Mouse (Mus musculus) stomach, embryonic 16.5 days (tissue): ENCODE data around the gene Traf3ip2. TPM values are rescaled to one million over a fixed set of nuclear protein-coding genes. Genes with fewer than 3 reads are reported as not detected.

Source experiments
- ATAC-seq: fragments of 200-750 bp; cut with Nextera tagmentation; 2 replicates; pipeline ENCODE4 v1.8.0; 2017; ENCODE audit warnings: moderate number of reproducible peaks, moderate TSS enrichment; ENCODE audit not compliant: insufficient read depth, low FRiP score
- H3K27ac ChIP-seq: fragments of 300-500 bp; sonication (generic); 2 replicates; pipeline ENCODE4 v1.5.1; 2014; ENCODE audit warnings: low read length
- H3K27me3 ChIP-seq: fragments of 300-500 bp; sonication (generic); 2 replicates; pipeline ENCODE4 v1.6.1; 2014; ENCODE audit warnings: low read length, control low read depth, mixed read lengths; ENCODE audit not compliant: control insufficient read depth, insufficient read depth
- H3K36me3 ChIP-seq: fragments of 300-500 bp; sonication (generic); 2 replicates; pipeline ENCODE4 v1.6.1; 2014; ENCODE audit warnings: low read length; ENCODE audit not compliant: control insufficient read depth, insufficient read depth
- H3K4me1 ChIP-seq: fragments of 300-500 bp; sonication (generic); 2 replicates; pipeline ENCODE4 v1.6.1; 2014; ENCODE audit warnings: low read length, control low read depth, mixed read lengths; ENCODE audit not compliant: control insufficient read depth, insufficient read depth
- H3K4me2 ChIP-seq: fragments of 300-500 bp; sonication (generic); 2 replicates; pipeline ENCODE4 v1.6.1; 2014; ENCODE audit warnings: low read depth, low read length, mixed read lengths
- H3K4me3 ChIP-seq: fragments of 300-500 bp; sonication (generic); replicated peaks from 2 replicates; pipeline ENCODE4 v1.5.1; 2014; ENCODE audit warnings: mild to moderate bottlenecking, low read length
- H3K9ac ChIP-seq: fragments of 300-500 bp; sonication (generic); 2 replicates; pipeline ENCODE4 v1.6.1; 2014; ENCODE audit warnings: low read length
- H3K9me3 ChIP-seq: fragments of 300-500 bp; sonication (generic); replicated peaks from 2 replicates; pipeline ENCODE4 v1.6.1; 2016; ENCODE audit warnings: low read length, control low read depth; ENCODE audit not compliant: control insufficient read depth
- WGBS: fragments of 180-500 bp; shearing (Covaris S2); extraction: QIAGEN DNeasy Blood & Tissue Kit; methylation state at CpG from one replicate; pipeline ENCODE4 v1.1.7; 2014; 5-methylcytosine and 5-hydroxymethylcytosine counted together
- polyA plus RNA-seq: library from polyadenylated mRNA; unstranded; fragments of >200 nt; fragmentation: Nextera tagmentation; extraction: Ambion mirVana; gene quantifications from 2 replicates; pipeline ENCODE4 v1.2.1, GENCODE M21; 2015

Traf3ip2 gene
- polyA plus RNA-seq, 1 experiment from 2014 or later: 32.1 TPM

DNA sequence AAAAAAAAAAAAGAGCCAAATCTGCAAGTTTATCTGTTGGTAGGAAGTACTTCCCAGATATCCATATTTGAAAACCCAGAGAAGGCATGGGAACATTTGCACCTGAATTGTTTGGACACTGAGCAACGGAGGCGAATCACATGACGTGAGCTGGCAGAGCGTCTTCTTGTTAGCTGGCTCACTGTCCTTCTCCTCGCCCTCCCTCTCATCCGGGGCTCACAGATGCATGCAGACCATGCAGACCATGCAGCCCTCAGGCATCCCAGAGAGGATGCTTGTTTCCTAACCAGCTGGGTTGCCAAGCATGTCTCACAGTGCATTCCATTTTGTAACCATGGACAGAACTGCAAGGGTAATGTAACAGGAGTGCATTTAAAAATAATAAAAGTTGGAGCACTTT lies 11.1 kb downstream of the Traf3ip2 start:
- peaks cover 44% of the 10 kb centered on the region for H3K4me1 ChIP-seq
- no peak overlapping the region for H3K4me2 ChIP-seq
- H3K36me3 ChIP-seq: peaks cover 11% of the 10 kb centered on the region; the same call in 1 of the 2 replicates
- H3K9ac ChIP-seq: no peak overlapping the region
- no peaks in the 10 kb centered on the region for H3K27me3 ChIP-seq
- H3K27ac ChIP-seq: peak overlapping the region; percentile 87
- no peaks in the 10 kb centered on the region for H3K9me3 ChIP-seq
- 65% methylated on average over 6 of the region's 6 CpGs for WGBS
- no peak overlapping the region for H3K4me3 ChIP-seq
- ATAC-seq: no peak

DNA sequence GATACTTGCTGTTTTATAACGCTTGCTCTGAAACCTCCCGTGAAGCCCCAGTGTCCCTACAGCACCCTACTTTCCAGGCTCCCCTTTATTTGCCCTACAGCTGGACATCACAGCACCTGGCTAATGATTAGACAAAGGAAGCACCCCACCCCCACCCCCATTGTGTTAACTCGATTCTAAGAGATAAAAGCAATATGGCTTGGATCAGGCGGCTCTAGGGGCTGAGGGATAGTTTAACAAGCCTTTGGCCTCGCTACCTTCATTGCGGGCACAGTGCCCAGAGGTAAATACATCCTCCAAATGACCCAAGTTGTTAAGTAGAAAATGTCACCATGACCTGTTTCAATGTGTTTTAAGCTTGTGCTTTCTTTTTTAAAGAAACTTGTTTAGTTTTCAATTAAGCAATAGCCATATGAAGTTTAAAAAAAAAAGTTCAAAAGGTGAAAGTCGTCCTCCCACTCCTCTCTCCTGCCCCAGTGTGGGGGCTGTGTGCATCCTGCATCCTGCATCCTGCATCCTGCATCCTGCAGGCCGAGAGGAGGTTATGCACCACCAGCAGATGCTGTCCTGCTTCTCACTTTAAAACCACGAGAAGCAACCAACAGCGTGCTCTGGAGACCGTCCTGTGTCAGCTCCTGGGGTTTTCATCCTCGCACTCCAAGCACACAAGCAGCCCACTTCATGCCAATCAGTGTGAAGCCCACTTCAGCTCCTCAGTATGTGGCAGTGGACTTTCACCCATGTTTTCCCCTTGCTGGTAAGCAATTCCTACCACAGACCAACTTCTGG lies 12.3 kb downstream of the Traf3ip2 start:
- peak; percentile 61; the same call in 1 of the 2 replicates for ATAC-seq
- Histone ChIP-seq H3K4me2 (0 out of 2 replicates have a peak overlapping the region, but pooled peaks have one; percentile 28), H3K9me3 (no peaks in the 10 kb centered on the region)

DNA sequence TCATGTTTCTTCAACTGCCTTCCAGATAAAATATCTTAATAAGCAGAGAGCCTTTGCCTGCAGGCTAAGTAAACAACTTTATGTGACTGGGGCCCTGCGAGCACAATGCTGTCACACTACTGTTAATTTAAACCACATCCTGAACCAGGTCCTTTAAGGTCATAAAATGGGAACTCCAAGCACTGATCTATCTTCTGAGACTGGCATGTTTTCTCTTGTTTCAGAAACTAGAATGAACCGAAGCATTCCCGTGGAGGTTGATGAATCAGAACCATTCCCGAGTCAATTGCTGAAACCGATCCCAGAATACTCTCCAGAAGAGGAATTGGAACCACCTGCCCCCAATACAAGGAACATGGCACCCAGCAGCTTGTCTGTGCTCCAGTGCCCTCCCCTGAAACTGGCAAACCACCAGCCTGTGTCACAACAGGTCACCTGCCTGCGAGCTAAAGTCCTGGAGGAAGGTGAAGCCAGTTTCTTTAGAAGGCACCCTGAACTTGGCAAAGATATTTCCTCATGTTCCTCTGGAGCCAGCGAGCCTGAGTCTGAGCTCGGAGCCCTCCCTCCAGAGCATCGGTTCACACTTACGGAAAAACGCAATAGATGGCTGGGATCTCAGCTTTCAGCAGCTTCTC lies 13.0 kb downstream of the Traf3ip2 start:
- 0 out of 2 replicates have a peak overlapping the region, but pooled peaks have one; percentile 28 for H3K4me2 ChIP-seq

More for the DNA sequence above, 12.3 kb downstream of the Traf3ip2 start:
- Histone ChIP-seq H3K9ac (0 out of 2 replicates have a peak overlapping the region, but pooled peaks have one; percentile 44), H3K27me3 (no peaks in the 10 kb centered on the region), H3K4me1 (peaks cover 52% of the 10 kb centered on the region), H3K4me3 (no peak overlapping the region), H3K27ac (peak overlapping the region; percentile 87), H3K36me3 (peaks cover 11% of the 10 kb centered on the region; the same call in 1 of the 2 replicates)
- 30% methylated on average over 12 of the region's 12 CpGs for WGBS

DNA sequence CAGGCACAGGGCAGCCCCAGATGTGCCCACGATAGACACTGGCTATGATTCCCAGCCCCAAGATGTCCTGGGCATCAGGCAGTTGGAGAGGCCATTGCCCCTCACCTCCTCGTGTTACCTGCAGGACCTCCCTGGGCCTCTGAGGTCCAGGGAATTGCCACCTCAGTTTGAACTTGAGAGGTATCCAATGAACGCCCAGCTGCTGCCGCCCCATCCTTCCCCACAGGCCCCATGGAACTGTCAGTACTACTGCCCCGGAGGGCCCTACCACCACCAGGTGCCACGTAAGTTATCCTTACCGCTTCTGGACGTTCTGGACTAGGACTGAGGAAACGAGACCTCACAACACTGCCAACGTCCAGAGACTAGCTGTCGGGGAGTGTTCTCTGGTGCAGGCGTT lies 13.6 kb downstream of the Traf3ip2 start:
- peaks cover 11% of the 10 kb centered on the region; the same call in 1 of the 2 replicates for H3K36me3 ChIP-seq
- H3K27me3 ChIP-seq: no peaks in the 10 kb centered on the region
- ATAC-seq: no peak
- H3K27ac ChIP-seq: no peak overlapping the region; the same call in 1 of the 2 replicates
- H3K4me2 ChIP-seq: no peak overlapping the region
- H3K9me3 ChIP-seq: no peaks in the 10 kb centered on the region
- H3K4me1 ChIP-seq: peaks cover 63% of the 10 kb centered on the region
- no peak overlapping the region for H3K9ac ChIP-seq
- 83% methylated on average over 12 of the region's 12 CpGs for whole genome bisulfite sequencing
- no peak overlapping the region for H3K4me3 ChIP-seq

More for the DNA sequence above, 13.0 kb downstream of the Traf3ip2 start:
- Histone ChIP-seq H3K36me3 (peaks cover 11% of the 10 kb centered on the region; the same call in 1 of the 2 replicates), H3K4me1 (peaks cover 57% of the 10 kb centered on the region), H3K4me3 (no peak overlapping the region), H3K9ac (0 out of 2 replicates have a peak overlapping the region, but pooled peaks have one; percentile 44), H3K9me3 (no peaks in the 10 kb centered on the region), H3K27ac (peak overlapping the region; percentile 87), H3K27me3 (no peaks in the 10 kb centered on the region)
- WGBS: 52% methylated on average over 11 of the region's 11 CpGs
- no peak for ATAC-seq

DNA sequence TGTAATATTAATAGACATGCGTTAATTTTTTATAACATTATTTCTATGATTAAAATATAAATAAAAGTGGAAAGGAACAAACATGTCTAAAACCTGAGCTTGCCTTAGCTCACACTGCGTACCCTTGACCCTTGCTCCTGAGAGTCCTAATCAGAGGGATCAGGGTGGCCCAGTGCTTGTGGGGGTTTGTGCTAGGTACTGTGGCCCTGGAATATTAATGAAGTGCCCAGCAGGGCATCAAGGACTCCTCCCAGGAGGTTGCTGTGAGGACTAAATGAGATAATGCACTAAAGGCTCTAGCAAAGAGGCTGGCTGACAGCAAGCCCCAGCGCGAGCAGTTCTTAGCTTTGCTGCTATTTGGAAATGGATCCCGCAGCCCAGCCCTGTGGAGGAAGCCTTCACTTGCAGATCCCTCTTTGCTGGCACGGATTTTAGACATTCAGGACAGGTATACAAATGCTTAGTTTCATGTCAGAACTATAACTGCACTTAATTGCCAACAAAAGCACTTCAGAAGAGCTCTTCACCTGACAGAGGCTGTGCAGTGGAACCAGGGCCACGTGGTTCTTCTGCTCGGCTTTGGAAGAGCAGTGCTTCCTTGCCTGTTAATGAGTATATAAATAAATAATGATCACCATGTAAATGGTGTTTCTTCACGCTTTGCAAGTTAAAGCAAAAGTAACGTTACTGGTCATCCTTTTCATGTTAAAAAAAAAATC lies 16.2 kb downstream of the Traf3ip2 start:
- 43% methylated on average over 10 of the region's 10 CpGs for WGBS
- Histone ChIP-seq H3K4me2 (no peak overlapping the region), H3K36me3 (peaks cover 11% of the 10 kb centered on the region; the same call in 1 of the 2 replicates), H3K4me1 (peaks cover 64% of the 10 kb centered on the region), H3K9ac (peak overlapping the region; percentile 54), H3K27ac (peak overlapping the region; percentile 94), H3K27me3 (no peaks in the 10 kb centered on the region), H3K4me3 (no peak overlapping the region), H3K9me3 (no peaks in the 10 kb centered on the region)
- ATAC-seq: no peak

DNA sequence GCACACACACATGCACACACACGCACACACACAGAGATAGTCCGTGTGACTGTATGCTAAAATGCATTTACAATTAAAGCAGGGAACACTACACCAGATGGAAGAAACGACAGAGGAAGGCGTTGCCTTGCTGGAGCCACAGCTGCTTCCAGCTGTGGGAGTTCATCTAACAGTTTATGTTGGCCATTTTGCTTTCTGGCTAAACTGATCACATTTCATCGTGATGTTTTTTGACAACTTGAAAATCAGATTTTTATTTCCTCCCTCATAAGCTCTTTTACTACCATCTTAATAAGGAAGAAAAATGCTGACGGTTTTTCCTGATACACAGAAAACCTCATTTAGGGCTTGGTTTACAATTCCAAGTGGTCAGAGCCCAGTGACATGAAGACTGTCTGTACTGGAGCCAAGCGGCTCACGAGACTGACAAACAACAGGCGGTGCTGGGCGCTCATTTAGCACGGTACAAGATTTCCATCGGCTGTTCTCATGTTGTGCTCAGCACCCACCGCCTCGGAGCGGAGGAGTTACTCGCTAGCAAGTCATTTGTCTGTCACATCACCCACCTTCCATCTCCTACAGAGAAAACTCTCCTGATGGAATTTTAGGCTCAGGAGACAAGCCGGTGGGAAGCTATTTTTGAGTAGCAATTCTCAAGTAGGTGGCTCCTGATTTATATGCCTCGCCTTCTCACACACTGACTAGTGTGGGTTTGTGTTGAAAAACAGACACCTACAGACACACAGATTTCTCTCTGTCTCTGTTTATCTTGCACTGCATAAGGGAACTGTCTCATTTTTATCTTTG lies 17.2 kb downstream of the Traf3ip2 start:
- H3K27me3 ChIP-seq: no peaks in the 10 kb centered on the region
- H3K4me3 ChIP-seq: 0 out of 2 replicates have a peak overlapping the region, but pooled peaks have one; percentile 11
- peaks cover 11% of the 10 kb centered on the region; the same call in 1 of the 2 replicates for H3K36me3 ChIP-seq
- 32% methylated on average over 18 of the region's 18 CpGs for WGBS
- H3K9ac ChIP-seq: peak overlapping the region; percentile 53; the same call in 1 of the 2 replicates
- H3K4me2 ChIP-seq: peak overlapping the region; percentile 42
- H3K27ac ChIP-seq: peak overlapping the region; percentile 94
- H3K9me3 ChIP-seq: no peaks in the 10 kb centered on the region
- peaks cover 54% of the 10 kb centered on the region for H3K4me1 ChIP-seq
- peak; percentile 79 for ATAC-seq

DNA sequence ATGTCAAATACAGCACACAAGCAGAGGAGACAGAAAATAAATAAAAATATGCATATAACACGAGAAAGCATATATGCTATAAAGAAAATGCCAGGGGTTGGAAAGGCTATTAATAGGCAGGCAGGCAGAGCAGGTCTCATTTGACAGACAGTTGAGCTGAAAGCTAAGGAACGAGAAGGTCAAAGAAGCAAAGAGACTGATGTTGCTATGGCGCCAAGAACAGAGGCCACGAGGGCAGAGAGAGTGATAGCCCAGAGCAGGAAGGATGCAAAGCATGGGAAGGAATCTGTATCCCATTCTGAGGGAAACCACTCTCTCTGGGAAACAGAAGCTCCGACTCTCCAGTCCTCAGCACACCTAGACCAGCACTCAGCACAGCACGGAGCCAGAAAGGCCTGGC lies 18.1 kb downstream of the Traf3ip2 start:
- peak overlapping the region; percentile 94 for H3K27ac ChIP-seq
- H3K9me3 ChIP-seq: no peaks in the 10 kb centered on the region
- H3K4me1 ChIP-seq: peaks cover 45% of the 10 kb centered on the region
- WGBS: 42% methylated on average over 6 of the region's 6 CpGs
- ATAC-seq: no peak
- H3K36me3 ChIP-seq: peaks cover 11% of the 10 kb centered on the region; the same call in 1 of the 2 replicates
- H3K9ac ChIP-seq: peak overlapping the region; percentile 56
- H3K27me3 ChIP-seq: no peaks in the 10 kb centered on the region
- no peak overlapping the region for H3K4me2 ChIP-seq
- no peak overlapping the region for H3K4me3 ChIP-seq

DNA sequence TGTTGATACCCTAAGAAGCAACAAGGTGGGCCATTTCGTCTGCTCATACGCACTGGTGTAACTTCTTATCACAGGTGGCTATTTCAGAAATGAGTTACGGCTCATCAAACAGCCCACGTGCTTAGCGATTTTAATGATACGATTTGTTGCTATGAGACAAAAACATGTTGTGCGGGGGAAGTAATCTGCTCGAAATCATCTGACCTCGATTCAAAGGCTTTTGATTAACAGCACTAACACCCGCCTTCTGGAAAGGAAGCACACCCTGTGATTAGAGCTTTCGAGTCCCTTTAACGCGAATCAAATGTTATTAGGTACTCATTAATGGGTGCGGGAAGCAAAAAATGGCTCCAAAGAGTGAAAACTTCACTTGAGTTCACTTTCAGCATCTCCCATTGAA lies 18.9 kb downstream of the Traf3ip2 start:
- Histone ChIP-seq H3K27ac (peak overlapping the region; percentile 2; the same call in 1 of the 2 replicates), H3K9ac (no peak overlapping the region), H3K4me3 (no peak overlapping the region), H3K4me2 (no peak overlapping the region), H3K9me3 (no peaks in the 10 kb centered on the region), H3K36me3 (peaks cover 7% of the 10 kb centered on the region; the same call in 1 of the 2 replicates), H3K27me3 (no peaks in the 10 kb centered on the region), H3K4me1 (peaks cover 38% of the 10 kb centered on the region)
- no peak for ATAC-seq
- WGBS: 65% methylated on average over 14 of the region's 14 CpGs
